Mouse (Mus musculus) kidney, adult 2 months (tissue): ENCODE measurements around the gene Colec11.

ENCODE experiments used
- CTCF ChIP-seq: fragments of 200-500 bp; conservative IDR thresholded peaks from 2 replicates; pipeline ENCODE4 v1.5.1; 2011; ENCODE audit warnings: low read depth, mild to moderate bottlenecking, control low read depth, low read length, moderate library complexity, mixed read lengths; ENCODE audit not compliant: insufficient read depth, insufficient read length
- POLR2A ChIP-seq: fragments of 200-500 bp; IDR thresholded peaks from one replicate; pipeline ENCODE4 v1.6.1; 2011; ENCODE audit warnings: low read depth, low read length, control low read depth

- no peak for TF ChIP-seq CTCF
- no peak for TF ChIP-seq POLR2A
These were observed 10.8 kb downstream of the Colec11 start for GRCm38 (mm10) chr12:28612391-28612790.
